Mouse (Mus musculus) bone marrow, adult 2 months (tissue): ENCODE data around the gene Ammecr1.

Experiments used
- CTCF ChIP-seq: fragments of 200-500 bp; IDR thresholded peaks from 2 replicates; pipeline ENCODE4 v1.5.1; 2011; ENCODE audit warnings: low read length, control low read depth; ENCODE audit not compliant: control insufficient read depth, insufficient read depth
- POLR2A ChIP-seq: fragments of 200-500 bp; IDR thresholded peaks from 2 replicates; pipeline ENCODE4 v1.6.1; 2011; ENCODE audit warnings: low read depth, mild to moderate bottlenecking, control low read depth, low read length, borderline replicate concordance; ENCODE audit not compliant: control insufficient read depth

DNA sequence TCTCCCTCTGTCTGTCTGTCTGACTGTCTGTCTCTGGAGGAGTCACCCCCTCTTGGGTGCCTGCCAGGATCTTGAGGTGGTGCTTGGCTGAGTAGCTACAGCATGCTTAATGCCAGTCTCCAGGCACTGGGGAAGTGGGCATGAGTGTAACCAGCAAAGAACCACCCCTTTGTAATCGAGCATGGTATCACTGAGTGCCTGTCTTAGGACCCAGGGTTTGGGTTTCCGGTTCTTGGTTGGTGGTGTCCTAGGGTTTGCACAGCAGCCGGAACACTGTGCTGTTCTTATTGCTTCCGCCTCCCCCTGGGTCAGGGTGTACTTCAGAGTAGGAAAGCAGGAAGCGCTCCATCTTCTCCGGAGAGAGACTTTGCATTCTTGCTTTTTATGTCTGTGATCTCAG lies 160.4 kb downstream of the Ammecr1 start:
- no peak for TF ChIP-seq POLR2A
- TF ChIP-seq CTCF, result no peak
